Mouse (Mus musculus) heart, adult 18-20 months (tissue): ENCODE measurements around the gene Zdhhc16. TPM values are rescaled to one million over a fixed set of nuclear protein-coding genes. Genes with fewer than 3 reads are reported as not detected.
"Not testable (repeated sequence)": the region's sequence is repeated elsewhere in the genome, so short reads cannot be mapped to it uniquely, and the experiment has no call there.

ENCODE experiments used
- DNase-seq, 2 experiments: peaks; one replicate each; pipeline ENCODE4 v3.0.0; 2021 to 2022; ENCODE audit warnings: mixed read lengths in 1 of 2
- total RNA-seq, 2 experiments: library from RNA; stranded (reverse); gene quantifications; 2 replicates each; pipeline ENCODE4 v1.2.3; 2021

The Zdhhc16 gene
- total RNA-seq, 2 experiments from 2014 or later: 12.9 to 14.0 TPM

- no peak for DNase-seq
Measured at GRCm38 (mm10) chr19:41913774-41914591, 19.3 kb upstream of the Zdhhc16 start.

GRCm38 (mm10) chr19:41914592-41914882, 18.7 kb upstream of the Zdhhc16 start:
- not testable (repeated sequence) for DNase-seq

DNA sequence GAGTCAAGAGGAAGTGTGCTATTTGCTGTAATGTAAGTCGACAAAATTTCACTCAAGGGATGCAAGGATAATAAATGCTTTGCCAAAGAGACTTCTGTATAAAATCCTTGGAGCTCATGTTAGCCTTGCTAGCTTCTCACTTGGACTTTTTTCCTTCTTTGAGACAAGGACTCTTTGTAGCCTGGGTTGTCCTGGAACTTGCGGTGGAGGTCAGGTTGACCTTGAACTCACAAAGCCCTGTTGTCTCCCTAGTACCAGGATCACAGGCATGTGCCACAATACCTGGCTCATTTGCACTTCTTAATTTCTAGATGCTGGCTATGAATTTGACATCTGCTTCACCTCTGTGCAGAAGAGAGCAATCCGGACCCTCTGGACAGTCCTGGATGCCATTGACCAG, 18.0 kb upstream of the Zdhhc16 start:
- no peak for DNase-seq

DNA sequence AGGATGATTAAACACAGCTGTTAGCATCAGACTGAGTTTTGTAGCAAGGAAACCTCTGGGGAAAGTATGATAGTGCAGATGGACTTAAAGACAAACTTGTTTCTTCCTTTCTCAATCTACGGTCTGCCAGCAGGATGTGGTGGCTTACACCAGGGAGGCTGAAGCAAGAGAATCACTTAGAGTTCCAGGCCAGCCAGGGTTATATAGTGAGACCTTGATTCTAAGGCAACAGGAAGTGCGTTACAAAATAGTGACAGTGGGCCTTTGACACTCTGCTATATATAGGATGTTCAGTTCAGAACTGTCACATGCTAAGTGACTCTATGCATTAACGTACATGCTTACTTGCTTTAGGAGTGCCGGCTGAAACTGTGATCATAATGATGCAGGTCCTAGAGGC, 16.4 kb upstream of the Zdhhc16 start:
- DNase-seq: no peak

DNA sequence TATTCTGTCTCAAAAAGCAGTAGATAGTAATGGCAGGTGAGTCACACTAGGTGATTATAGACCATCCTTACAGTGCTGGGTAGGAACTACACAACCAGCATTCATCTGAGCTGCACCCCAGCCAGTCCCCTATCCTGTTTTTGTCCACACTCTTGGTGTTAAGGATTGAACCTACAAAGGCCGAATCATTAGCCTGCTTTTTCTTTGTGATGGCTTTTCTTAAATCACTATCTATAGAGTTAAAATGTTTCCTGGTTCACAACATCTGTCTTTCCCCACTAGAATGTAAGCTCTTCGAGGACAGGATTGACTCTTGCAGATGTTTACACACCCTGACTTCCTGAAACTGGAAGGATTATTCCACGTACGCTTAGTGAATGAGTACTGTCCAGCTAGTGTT, 13.8 kb upstream of the Zdhhc16 start:
- no peak for DNase-seq

DNA sequence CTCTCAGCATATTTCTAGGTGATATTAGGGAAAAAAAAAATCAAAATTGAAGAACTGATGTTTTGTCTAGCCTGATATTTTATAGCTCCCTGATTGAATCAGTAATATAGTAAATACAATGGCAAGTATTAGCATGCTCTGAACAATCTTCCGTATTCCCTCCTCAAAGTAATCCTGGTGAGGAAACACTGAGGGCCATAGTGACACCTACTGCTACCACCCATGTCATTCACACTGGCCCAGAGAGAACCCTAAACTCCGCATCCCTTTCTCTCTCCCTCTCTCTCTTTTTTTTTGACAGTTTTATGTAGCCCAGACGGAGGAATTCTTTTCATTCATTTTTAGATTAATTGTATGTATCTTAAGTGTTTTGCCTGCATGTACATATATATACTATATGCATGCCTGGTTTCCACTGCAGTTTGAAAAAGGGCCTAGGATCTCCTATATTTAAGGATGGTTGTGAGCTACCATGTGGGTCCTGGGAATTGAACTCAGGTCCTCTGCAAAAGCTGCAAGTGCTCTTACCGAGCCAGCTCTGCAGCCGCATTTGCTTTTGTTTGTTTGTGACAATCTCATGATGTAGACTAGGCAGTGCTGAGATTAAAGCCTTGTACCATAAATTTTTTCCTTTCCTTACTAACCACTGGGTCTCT, 12.7 kb upstream of the Zdhhc16 start:
- no peak for DNase-seq

GRCm38 (mm10) chr19:41932686-41933085, 594 bp upstream of the Zdhhc16 start:
- no peak for DNase-seq

- DNase-seq: no peak
Measured at GRCm38 (mm10) chr19:41934124-41934523, 844 bp downstream of the Zdhhc16 start.

GRCm38 (mm10) chr19:41935921-41936320, 2.6 kb downstream of the Zdhhc16 start:
- DNase-seq: no peak

GRCm38 (mm10) chr19:41938539-41938938, 5.3 kb downstream of the Zdhhc16 start:
- no peak for DNase-seq

DNA sequence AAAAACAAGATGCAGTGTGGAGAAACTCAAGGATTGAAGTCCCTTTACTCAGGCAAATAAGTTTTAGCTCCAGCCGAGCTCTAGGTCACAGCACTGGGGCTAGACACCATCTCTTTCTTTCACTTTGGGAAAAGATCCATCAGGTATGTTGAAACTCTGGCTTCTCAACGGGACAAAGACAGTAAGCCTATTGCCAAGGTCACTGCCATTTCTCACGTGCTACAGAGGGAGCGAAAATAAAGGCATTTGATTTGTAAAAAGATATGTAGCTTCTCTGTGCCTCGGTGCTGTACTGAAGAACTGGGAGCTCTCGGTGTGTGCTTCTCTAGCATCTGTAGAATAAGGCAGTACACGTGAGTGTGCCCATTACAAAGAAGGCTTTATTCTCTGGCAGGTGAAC, 10.6 kb downstream of the Zdhhc16 start:
- DNase-seq: no peak

GRCm38 (mm10) chr19:41952287-41952686, 19.0 kb downstream of the Zdhhc16 start:
- no peak for DNase-seq

GRCm38 (mm10) chr19:41953574-41953973, 20.3 kb downstream of the Zdhhc16 start:
- no peak for DNase-seq

DNA sequence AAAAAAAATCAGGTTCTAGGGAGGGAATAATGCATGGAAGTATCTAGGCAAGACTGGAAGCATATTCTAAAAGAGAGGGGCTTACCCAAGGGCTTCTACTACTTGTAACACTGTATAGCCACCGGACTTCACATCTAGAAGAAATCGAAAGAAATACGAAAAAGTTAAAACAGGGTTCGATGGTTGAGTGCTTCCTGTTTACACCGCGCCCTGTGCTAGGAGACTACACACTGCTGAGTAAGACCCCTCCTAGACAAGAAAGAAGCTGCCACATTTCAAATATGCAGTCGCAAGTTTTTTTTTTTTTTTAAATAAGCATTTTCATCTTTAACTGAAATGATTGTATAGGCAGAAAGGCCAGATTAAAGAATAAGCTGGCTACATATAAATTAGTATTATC, 36.3 kb downstream of the Zdhhc16 start:
- no peak for DNase-seq

DNA sequence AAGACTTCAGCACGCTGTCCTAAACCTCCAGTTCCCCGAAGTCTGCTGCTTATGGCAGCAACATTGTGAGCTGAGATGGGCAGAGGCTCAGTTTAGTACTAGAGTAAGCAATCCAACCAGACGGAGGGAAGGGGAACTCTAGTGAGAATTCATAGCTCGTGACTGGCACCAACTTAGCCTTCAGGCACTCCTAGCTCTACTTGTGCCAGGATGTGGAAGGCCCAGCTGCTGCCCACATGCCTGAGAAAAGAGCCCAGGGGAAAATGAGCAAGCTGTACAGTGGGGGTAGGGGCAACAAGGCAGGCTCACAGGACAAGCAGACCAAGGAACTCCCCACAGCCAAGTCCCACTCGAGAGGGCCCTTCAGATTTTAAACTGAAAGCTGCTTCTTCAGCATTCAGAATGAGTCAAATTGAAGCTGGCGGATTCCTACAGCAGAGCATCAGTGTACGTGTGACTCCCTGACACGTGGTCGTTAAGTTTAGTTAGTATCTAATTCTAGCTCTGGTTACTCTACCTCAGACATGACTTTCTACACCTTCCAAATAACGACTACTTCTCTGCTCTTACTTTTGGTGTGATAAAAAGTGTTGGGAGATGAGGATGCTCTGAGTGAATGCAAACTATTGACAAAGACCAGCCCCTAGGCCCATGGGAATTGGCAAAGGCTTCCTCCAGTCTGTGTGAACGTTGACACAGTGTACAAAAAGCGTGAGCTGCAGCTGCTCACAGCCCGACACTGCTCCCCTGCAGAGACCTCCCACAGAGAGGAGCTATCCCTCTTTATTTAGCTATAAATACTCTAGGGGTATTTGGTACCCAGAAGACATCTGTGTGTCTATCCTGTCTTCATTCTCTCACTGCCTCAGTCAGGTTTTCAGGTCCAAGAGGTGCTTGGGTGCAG, 40.9 kb downstream of the Zdhhc16 start:
- DNase-seq: peak in 1 of 2 experiments; percentile 35

DNA sequence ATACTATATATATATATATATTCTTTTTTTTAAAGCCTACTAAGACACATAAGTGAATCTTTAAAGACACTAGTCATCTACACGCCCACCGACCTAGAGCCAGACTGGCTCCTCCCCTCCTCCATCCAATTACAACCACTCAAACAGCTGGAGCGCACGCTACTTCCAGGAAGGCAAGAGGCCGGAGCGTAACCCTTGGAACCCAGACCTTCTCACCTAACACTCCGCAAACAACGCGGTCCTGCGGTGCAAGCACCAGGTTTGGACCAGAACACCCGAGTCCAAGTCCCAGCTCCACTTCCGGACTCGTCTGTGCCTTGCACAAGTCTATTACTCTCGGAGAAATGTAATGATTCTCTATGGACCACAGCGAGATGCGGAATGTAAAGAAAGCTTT, 47.1 kb downstream of the Zdhhc16 start:
- DNase-seq: no peak

DNA sequence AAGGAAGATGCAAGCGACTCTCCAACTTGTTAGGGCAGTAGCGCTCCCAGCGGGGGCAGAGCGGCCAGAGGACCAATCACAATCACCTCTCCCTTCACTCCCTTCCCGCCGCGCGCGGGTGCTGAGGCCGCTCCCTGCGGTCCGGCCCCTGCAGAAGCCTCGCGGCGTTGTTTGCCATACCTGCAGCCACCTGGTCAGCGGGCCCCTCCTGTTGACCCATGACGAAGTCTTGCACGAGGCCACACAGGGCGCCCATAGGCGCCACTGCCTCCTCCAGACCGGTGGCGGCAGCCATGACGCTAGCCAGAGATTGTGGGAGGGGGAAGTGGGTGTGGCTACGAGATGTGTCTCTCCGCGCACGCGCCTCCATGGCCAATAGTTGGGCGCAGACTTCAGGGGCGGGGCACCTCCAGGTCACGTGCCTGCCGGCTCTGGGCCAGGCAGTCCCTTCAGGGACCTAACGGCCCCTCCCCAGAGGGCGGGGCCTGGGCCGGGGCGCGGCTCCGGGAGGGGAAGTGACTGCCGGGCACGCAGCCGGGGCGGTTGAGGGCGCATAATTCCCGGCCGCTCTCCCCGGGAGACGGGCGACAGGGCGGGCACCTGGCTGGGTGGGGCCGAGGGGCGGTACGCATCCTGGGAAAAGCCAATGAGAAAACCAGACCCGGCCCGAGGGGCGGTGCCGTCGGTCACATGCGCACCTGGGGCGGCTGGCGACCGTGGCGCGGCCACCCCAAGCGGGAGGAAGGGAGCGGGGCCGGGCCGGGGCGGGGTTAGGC, 47.7 kb downstream of the Zdhhc16 start, which contains the start of gene Mms19:
TSS of gene Mms19 (minus strand) at position 339 of the 776 bp plus-strand sequence.
- DNase-seq: peak; percentile 99

- DNase-seq: no peak
Measured at GRCm38 (mm10) chr19:41981595-41981927, 48.3 kb downstream of the Zdhhc16 start, which contains the start of gene Ubtd1. Gene Ubtd1, plus strand, starts transcription at chr19:41981763.

GRCm38 (mm10) chr19:41981931-41982790, 48.9 kb downstream of the Zdhhc16 start:
- DNase-seq: peak; percentile 63 to 70

- peak in 1 of 2 experiments; percentile 21 for DNase-seq
Measured at GRCm38 (mm10) chr19:41982791-41983150, 49.5 kb downstream of the Zdhhc16 start.

DNA sequence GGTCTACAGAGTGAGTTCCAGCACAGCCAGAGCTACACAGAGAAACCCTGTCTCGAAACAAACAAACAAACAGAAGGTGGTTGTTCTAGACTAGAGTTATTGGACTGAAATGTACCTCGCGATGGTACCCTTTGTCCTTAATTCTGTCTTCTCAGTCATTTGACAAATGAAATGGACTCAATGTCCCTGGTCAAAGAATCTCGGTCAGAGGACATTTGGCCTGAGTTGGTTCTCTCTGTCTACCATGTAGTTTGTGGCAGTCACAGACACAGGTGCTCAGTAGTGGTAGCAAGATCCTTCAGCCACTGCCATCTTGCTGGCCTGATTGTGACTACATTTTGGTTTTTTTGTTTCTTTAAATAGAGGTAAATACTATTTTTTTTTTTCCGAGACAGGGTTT, 52.7 kb downstream of the Zdhhc16 start:
- no peak for DNase-seq
